Mouse (Mus musculus) ovary, adult 18-20 months (tissue): ENCODE data around the gene Tdrd3.

Experiments
- DNase-seq: peaks from one replicate; pipeline ENCODE4 v3.0.0; 2022; ENCODE audit warnings: low spot score, mixed read lengths

Gene Tdrd3

DNA sequence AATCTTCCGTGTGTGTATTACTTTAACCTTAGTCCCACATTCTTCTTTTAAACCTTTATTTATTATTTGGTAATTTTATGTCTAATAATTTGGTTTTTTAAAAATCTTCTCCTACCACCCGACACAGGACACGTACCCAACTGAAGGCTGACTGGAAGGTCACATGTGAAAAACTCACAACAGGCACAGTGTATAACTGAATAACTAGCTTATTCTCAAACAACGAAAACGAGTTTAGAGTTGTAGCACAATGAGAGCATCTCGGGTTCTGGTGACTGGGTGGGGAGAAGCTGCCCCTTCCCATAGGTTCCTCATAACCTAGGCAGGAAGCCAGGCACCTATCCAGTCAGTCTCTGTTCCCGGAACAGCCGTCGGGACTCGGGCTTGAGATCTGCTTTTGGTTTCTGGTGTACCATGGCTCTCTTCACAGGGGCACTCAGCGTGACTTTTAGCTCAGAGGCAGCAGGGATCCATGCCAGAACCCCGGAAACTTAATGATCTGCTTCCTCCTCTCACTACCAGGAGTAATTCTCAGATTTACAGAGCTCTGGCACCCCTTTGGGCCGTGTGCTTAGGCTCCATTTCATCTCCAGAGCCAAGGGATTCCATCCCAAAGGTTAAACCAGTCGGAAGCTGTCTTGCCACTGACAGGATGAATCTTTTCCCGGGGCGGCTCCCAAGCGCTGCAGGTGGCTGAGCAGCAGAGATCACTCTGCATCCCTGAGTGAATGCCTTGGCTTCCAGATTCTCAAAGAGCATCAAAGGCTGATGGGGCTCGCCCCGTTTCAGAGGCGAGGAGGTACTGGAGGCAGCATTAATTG, 151.4 kb downstream of the Tdrd3 start:
- DNase-seq: no peak

DNA sequence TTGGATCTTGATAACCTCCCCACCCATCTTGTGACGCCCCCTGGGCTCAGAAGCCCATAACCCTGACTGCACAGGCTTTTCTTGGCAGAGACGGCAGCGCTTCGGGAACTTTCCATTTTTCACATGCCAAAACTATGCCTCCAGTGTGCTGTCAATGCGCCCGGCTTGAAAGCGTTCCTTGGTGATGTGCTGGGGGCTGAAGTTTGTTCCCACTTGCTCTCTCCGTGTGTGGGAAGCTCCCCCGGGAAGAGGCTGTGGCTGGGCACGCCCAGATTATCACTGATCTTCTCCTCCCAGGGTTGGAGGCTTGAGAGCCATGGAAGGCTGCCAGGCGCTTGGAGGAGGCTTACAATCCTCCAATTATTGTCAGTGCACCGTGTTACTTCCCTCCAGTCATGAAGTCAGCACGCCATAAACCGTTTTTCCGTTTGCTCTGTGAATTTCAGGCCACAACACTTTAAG, 152.0 kb downstream of the Tdrd3 start:
- DNase-seq: peak; percentile 55

DNA sequence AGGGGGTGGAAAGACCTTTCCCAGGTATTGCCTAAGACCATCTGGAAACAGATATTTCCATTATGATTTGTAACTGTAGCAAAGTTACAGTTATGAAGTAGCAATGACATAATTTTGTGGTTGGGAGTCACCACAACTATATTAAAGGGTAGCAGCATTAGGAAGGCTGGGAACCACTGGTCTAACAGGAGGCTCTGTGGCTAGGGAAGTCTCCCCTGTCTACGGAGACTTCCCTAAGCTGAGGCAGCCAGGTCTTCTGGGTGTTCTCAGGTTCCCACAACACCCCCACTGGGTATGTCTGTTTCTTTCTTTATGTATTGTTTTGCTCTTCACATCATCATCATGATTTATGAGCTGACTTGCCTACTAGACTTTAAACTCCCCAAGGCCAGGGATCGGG, 153.0 kb downstream of the Tdrd3 start:
- DNase-seq: no peak

- DNase-seq: no peak
Observed at GRCm38 (mm10) chr14:87572453-87572852, 156.0 kb downstream of the Tdrd3 start.

DNA sequence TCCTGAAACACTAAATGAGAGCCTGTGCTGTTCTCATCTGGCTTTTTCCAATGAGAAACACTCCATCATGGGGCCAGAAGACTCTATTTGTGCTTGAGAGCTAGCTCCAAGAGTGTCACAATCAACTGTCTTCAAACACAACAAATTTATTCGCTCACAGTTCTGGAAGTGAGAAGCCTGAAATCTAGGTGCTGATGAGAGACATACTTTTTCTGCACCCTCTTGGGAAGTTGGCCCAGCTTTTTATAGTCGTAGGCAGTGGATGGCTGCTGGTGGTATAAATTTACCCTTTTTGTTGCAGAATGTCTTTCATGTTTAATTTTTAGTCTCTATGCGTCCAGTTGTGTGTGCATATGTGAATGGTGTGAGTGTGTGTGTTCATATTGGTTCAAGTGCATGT, 166.2 kb downstream of the Tdrd3 start:
- no peak for DNase-seq
